Mouse (Mus musculus) B cell, adult 2 months (primary cell): ENCODE results near the gene Ccdc130.

Experiments used
- DNase-seq, 2 experiments: peaks; one replicate each; pipeline ENCODE4 v3.0.0; 2022

Ccdc130 gene

GRCm38 (mm10) chr8:84269950-84270773, at the start of gene Ccdc130:
TSS of gene Ccdc130 (minus strand) at chr8:84270380.
- peak; percentile 99 to 100 for DNase-seq

- DNase-seq = no peak
Observed at GRCm38 (mm10) chr8:84308376-84308775, 38.2 kb upstream of the Ccdc130 start.

GRCm38 (mm10) chr8:84303951-84304350, 33.8 kb upstream of the Ccdc130 start:
- DNase-seq = no peak

- no peak for DNase-seq
Observed at GRCm38 (mm10) chr8:84297029-84297785, 27.0 kb upstream of the Ccdc130 start.

GRCm38 (mm10) chr8:84291688-84292087, 21.5 kb upstream of the Ccdc130 start:
- peak; percentile 69 to 71 for DNase-seq

- no peak for DNase-seq
Observed at GRCm38 (mm10) chr8:84291086-84291485, 20.9 kb upstream of the Ccdc130 start.

- DNase-seq = peak; percentile 28 to 36
Observed at GRCm38 (mm10) chr8:84288892-84289291, 18.7 kb upstream of the Ccdc130 start.

GRCm38 (mm10) chr8:84285665-84286064, 15.5 kb upstream of the Ccdc130 start:
- DNase-seq = peak; percentile 62 to 66

GRCm38 (mm10) chr8:84284608-84285063, 14.5 kb upstream of the Ccdc130 start:
- no peak for DNase-seq

- no peak for DNase-seq
Observed at GRCm38 (mm10) chr8:84280777-84281176, 10.6 kb upstream of the Ccdc130 start.

GRCm38 (mm10) chr8:84276447-84276846, 6.3 kb upstream of the Ccdc130 start:
- no peak for DNase-seq

GRCm38 (mm10) chr8:84273968-84274367, 3.8 kb upstream of the Ccdc130 start:
- DNase-seq = no peak

- no peak for DNase-seq
Observed at GRCm38 (mm10) chr8:84272302-84272701, 2.1 kb upstream of the Ccdc130 start.

- DNase-seq = no peak
Observed at GRCm38 (mm10) chr8:84261098-84261497, 9.1 kb downstream of the Ccdc130 start.

- peak; percentile 77 to 79 for DNase-seq
Observed at GRCm38 (mm10) chr8:84256822-84257610, 13.2 kb downstream of the Ccdc130 start, which contains the start of gene Mri1. TSS of gene Mri1 (minus strand) at chr8:84257326.

GRCm38 (mm10) chr8:84256458-84256821, 13.7 kb downstream of the Ccdc130 start:
- DNase-seq = peak in 1 of 2 experiments; percentile 42

GRCm38 (mm10) chr8:84255858-84256257, 14.3 kb downstream of the Ccdc130 start:
- DNase-seq = no peak

- DNase-seq = peak; percentile 94
Observed at GRCm38 (mm10) chr8:84249257-84250170, 20.7 kb downstream of the Ccdc130 start, which contains the start of gene D8Ertd738e. TSS of gene D8Ertd738e (minus strand) at chr8:84249719.

- no peak for DNase-seq
Observed at GRCm38 (mm10) chr8:84241821-84242220, 28.4 kb downstream of the Ccdc130 start.

- DNase-seq = no peak
Observed at GRCm38 (mm10) chr8:84241167-84241566, 29.0 kb downstream of the Ccdc130 start.

- no peak for DNase-seq
Observed at GRCm38 (mm10) chr8:84237542-84238229, 32.5 kb downstream of the Ccdc130 start.
